Mouse (Mus musculus) liver, postnatal 0 days (tissue): Measurements from ENCODE around the gene 1110008L16Rik. TPM values are rescaled to one million over a fixed set of nuclear protein-coding genes. Genes with fewer than 3 reads are reported as not detected.

Experiments
- ATAC-seq: fragments of 200-750 bp; cut with Nextera tagmentation; 2 replicates; pipeline ENCODE4 v1.8.0; 2017; ENCODE audit warnings: mild to moderate bottlenecking, moderate library complexity
- DNase-seq: peaks from one replicate; pipeline ENCODE4 v3.0.0-alpha.2; 2016
- H3K27ac ChIP-seq: fragments of 300-500 bp; sonication (generic); 2 replicates; pipeline ENCODE4 v1.5.1; 2014; ENCODE audit warnings: antibody characterized with exemption, moderate library complexity, mild to moderate bottlenecking, low read depth
- H3K27me3 ChIP-seq: fragments of 300-500 bp; sonication (generic); 2 replicates; pipeline ENCODE4 v1.6.1; 2014; ENCODE audit warnings: low read length, control low read depth, mixed read lengths; ENCODE audit not compliant: insufficient read depth
- H3K36me3 ChIP-seq: fragments of 300-500 bp; sonication (generic); replicated peaks from 2 replicates; pipeline ENCODE4 v1.6.1; 2014; ENCODE audit warnings: mild to moderate bottlenecking, control low read depth, low read length, moderate library complexity, mixed read lengths; ENCODE audit not compliant: insufficient read depth
- H3K4me1 ChIP-seq: fragments of 300-500 bp; sonication (generic); 2 replicates; pipeline ENCODE4 v1.6.1; 2014; ENCODE audit warnings: antibody characterized with exemption, mild to moderate bottlenecking, control low read depth; ENCODE audit not compliant: insufficient read depth
- H3K4me2 ChIP-seq: fragments of 300-500 bp; sonication (generic); 2 replicates; pipeline ENCODE4 v1.6.1; 2014; ENCODE audit warnings: low read depth, mild to moderate bottlenecking, low read length, moderate library complexity, mixed read lengths
- H3K4me3 ChIP-seq: fragments of 300-500 bp; sonication (generic); 2 replicates; pipeline ENCODE4 v1.5.1; 2014; ENCODE audit warnings: low read depth, low read length
- H3K9ac ChIP-seq: fragments of 300-500 bp; sonication (generic); replicated peaks from 2 replicates; pipeline ENCODE4 v1.6.1; 2014; ENCODE audit warnings: mild to moderate bottlenecking, moderate library complexity
- H3K9me3 ChIP-seq: fragments of 300-500 bp; sonication (generic); 2 replicates; pipeline ENCODE4 v1.6.1; 2016; ENCODE audit warnings: mild to moderate bottlenecking, control low read depth, low read length, mixed read lengths
- CTCF ChIP-seq: sonication (generic); IDR thresholded peaks from 2 replicates; pipeline ENCODE4 v1.5.1; 2016; ENCODE audit warnings: antibody characterized with exemption, low read depth
- EP300 ChIP-seq: IDR thresholded peaks from 2 replicates; pipeline ENCODE4 v1.6.1; 2016; ENCODE audit warnings: antibody characterized with exemption, low read depth, mild to moderate bottlenecking
- WGBS: fragments of 180-500 bp; shearing (Covaris S2); extraction: QIAGEN DNeasy Blood & Tissue Kit; methylation state at CpG from one replicate; pipeline ENCODE4 v1.1.7; 2014; ENCODE audit not compliant: insufficient replicate concordance; 5-methylcytosine and 5-hydroxymethylcytosine counted together
- polyA plus RNA-seq: library from polyadenylated mRNA; unstranded; fragments of >200 nt; fragmentation: Nextera tagmentation; extraction: Ambion mirVana; gene quantifications from 2 replicates; pipeline ENCODE4 v1.2.1, GENCODE M21; 2015

The 1110008L16Rik gene
- polyA plus RNA-seq, 1 experiment from 2014 or later: 5.5 TPM

GRCm38 (mm10) chr12:55396536-55396935, 97.2 kb downstream of the 1110008L16Rik start:
- H3K4me3 ChIP-seq: no peak overlapping the region
- TF ChIP-seq CTCF (no peak), EP300 (no peak)
- no peak overlapping the region for H3K9ac ChIP-seq
- ATAC-seq: no peak
- WGBS: 87% methylated on average over 4 of the region's 4 CpGs
- no peaks in the 10 kb centered on the region for H3K9me3 ChIP-seq
- H3K4me2 ChIP-seq: no peak overlapping the region
- H3K27ac ChIP-seq: peak overlapping the region; percentile 98; the same call in 1 of the 2 replicates
- H3K36me3 ChIP-seq: no peaks in the 10 kb centered on the region
- DNase-seq: no peak
- peaks cover 11% of the 10 kb centered on the region for H3K4me1 ChIP-seq
- peaks cover 2% of the 10 kb centered on the region; the same call in 1 of the 2 replicates for H3K27me3 ChIP-seq

GRCm38 (mm10) chr12:55397544-55398239, 98.3 kb downstream of the 1110008L16Rik start:
- no peak for DNase-seq
- H3K36me3 ChIP-seq: no peaks in the 10 kb centered on the region
- H3K27me3 ChIP-seq: no peaks in the 10 kb centered on the region
- H3K4me2 ChIP-seq: peak overlapping the region; percentile 87
- 59% methylated on average over 9 of the region's 9 CpGs for WGBS
- peaks cover 11% of the 10 kb centered on the region for H3K4me1 ChIP-seq
- H3K27ac ChIP-seq: peak overlapping the region; percentile 98
- peak overlapping the region; percentile 86 for H3K4me3 ChIP-seq
- H3K9me3 ChIP-seq: no peaks in the 10 kb centered on the region
- TF ChIP-seq CTCF: no peak
- TF ChIP-seq EP300: no peak
- ATAC-seq: no peak
- H3K9ac ChIP-seq: peak overlapping the region; percentile 82

DNA sequence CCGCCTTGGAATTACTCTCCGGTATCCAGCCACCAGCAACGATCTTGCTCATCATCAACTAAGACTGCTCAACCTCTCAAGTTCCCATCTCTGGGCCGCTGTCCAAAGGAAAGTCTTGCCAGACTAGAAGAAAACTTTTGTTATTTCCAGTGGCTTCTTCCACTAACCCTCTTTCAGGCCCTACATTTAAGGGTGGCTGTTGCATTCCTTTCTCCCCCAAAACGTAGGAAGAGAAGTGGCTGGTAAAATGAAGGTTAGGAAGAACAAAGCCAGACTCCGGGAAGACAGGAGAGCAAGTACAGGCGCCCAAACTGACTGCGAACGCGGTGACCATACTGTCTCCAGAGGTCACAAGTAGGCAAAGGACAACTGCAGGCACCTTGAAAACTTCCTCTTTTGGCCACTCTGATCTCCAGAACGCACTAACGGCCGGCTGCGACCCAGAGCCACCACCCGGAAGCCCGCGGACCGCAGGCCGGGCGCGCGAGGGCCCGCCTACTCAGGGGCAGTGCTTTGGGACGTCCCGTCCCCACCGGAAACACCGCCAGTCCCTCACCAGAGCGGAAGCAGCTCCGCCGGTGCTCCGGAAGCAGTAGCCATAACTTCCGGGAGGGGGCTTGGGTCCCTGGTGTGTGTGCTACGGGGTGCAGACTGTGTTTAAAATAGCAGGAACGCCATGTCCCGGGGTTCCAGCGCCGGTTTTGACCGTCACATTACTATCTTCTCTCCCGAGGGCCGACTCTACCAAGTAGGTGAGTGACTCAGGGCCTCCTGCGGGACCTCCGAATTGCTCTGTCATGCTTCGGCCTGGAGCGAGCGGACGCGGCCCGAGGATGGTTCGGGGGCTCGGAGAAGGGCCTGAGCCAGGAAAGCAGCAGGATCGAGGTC, 99.1 kb downstream of the 1110008L16Rik start:
- TF ChIP-seq EP300: peak; percentile 66; the same call in 1 of the 2 replicates
- no peak for TF ChIP-seq CTCF
- peak overlapping the region; percentile 98 for H3K27ac ChIP-seq
- WGBS: under 1% methylated on average over 51 of the region's 51 CpGs
- ATAC-seq (peak; percentile 99), DNase-seq (peak; percentile 96)
- H3K4me3 ChIP-seq: peak overlapping the region; percentile 86
- peaks cover under 1% of the 10 kb centered on the region; the same call in 1 of the 2 replicates for H3K36me3 ChIP-seq
- peaks cover 11% of the 10 kb centered on the region for H3K4me1 ChIP-seq
- no peaks in the 10 kb centered on the region for H3K9me3 ChIP-seq
- H3K4me2 ChIP-seq: peak overlapping the region; percentile 87
- H3K27me3 ChIP-seq: no peaks in the 10 kb centered on the region
- peak overlapping the region; percentile 82 for H3K9ac ChIP-seq

DNA sequence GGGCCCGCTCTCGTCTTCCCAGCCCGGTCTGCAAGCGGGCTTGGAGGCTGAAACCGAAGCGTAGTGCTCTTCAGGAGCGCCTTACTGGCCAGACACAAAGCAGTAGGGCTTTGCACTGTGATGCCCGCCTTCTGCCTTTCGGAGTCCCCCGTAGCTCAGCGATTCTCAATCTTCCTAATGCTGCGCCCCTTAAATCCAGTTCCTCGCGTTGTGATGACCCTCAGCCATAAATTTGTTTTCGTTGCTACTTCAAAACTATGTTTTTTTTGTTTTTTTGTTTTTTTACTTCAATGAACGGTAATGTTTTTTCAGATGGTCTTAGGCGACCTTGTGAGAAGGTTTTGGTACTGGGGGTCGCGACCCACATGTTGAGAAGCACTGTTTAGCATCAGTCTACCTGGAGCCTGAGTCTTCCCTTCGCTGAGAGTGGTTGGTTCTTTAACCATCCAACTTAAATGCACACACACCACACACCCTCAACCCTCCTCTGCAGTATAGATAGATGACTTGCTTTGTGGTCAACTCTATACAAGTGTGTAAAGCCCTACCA, 99.8 kb downstream of the 1110008L16Rik start:
- peak; percentile 33 for ATAC-seq
- H3K27me3 ChIP-seq: no peaks in the 10 kb centered on the region
- H3K4me2 ChIP-seq: peak overlapping the region; percentile 87
- peaks cover 3% of the 10 kb centered on the region; the same call in 1 of the 2 replicates for H3K36me3 ChIP-seq
- peak overlapping the region; percentile 82 for H3K9ac ChIP-seq
- peak overlapping the region; percentile 86 for H3K4me3 ChIP-seq
- H3K9me3 ChIP-seq: no peaks in the 10 kb centered on the region
- H3K4me1 ChIP-seq: peaks cover 11% of the 10 kb centered on the region
- no peak for DNase-seq
- 3% methylated on average over 20 of the region's 20 CpGs for WGBS
- TF ChIP-seq CTCF (no peak), EP300 (no peak)
- peak overlapping the region; percentile 98 for H3K27ac ChIP-seq

DNA sequence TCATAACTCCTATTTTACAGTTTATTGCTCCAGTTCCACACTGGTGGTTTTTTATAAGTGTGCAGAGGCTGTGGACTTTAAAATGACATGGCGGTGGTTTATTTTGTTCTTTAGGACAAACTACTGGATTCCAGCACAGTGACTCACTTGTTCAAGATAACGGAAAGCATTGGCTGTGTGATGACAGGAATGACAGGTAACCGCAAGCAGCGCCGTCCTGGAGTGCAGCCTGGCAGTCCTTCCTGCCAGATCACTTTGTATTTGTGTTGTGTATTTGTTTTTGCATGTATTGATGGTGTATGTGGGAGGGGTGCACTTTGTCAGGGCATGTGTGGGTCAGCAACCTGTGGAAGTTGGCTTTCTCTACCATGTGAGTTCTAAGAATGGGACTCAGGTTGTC, 108.5 kb downstream of the 1110008L16Rik start:
- peaks cover 40% of the 10 kb centered on the region for H3K36me3 ChIP-seq
- H3K9me3 ChIP-seq: no peaks in the 10 kb centered on the region
- H3K27ac ChIP-seq: 0 out of 2 replicates have a peak overlapping the region, but pooled peaks have one; percentile 11
- no peak overlapping the region for H3K4me2 ChIP-seq
- 71% methylated on average over 5 of the region's 5 CpGs for WGBS
- no peaks in the 10 kb centered on the region; the same call in 1 of the 2 replicates for H3K4me1 ChIP-seq
- no peak for DNase-seq
- no peak overlapping the region for H3K9ac ChIP-seq
- no peaks in the 10 kb centered on the region for H3K27me3 ChIP-seq
- no peak for TF ChIP-seq EP300
- TF ChIP-seq CTCF: no peak
- H3K4me3 ChIP-seq: no peak overlapping the region
- peak; percentile 73 for ATAC-seq

- Histone ChIP-seq H3K27me3 (no peaks in the 10 kb centered on the region), H3K4me1 (0 out of 2 replicates have a peak, but pooled peaks cover 3% of the 10 kb centered on the region), H3K4me2 (no peak overlapping the region), H3K27ac (peak overlapping the region; percentile 60), H3K36me3 (peaks cover 54% of the 10 kb centered on the region), H3K9me3 (no peaks in the 10 kb centered on the region), H3K4me3 (no peak overlapping the region), H3K9ac (no peak overlapping the region)
- no peak for DNase-seq
- ATAC-seq: no peak
- TF ChIP-seq EP300 (no peak), CTCF (no peak)
- WGBS: 83% methylated on average over 5 of the region's 5 CpGs
These were observed 115.9 kb downstream of the 1110008L16Rik start for GRCm38 (mm10) chr12:55415255-55415654.
